Mouse (Mus musculus) thymus, postnatal 10 days (tissue): ENCODE results near the gene Ttc30a1.
A peak's percentile ranks its signal among the peaks of the same experiment; 100 is the strongest.
"Not testable (repeated sequence)": the region's sequence is repeated elsewhere in the genome, so short reads cannot be mapped to it uniquely, and the experiment has no call there.

Experiments
- DNase-seq, 2 experiments: peaks; one replicate each; pipeline ENCODE4 v3.0.0; 2021; ENCODE audit warnings: low spot score in 2 of 2

Gene Ttc30a1

GRCm38 (mm10) chr2:75983091-75983490 is 1.3 kb upstream of the Ttc30a1 start:
- DNase-seq = no peak

- DNase-seq = no peak
These were observed 859 bp upstream of the Ttc30a1 start for GRCm38 (mm10) chr2:75982626-75983025.

GRCm38 (mm10) chr2:75980933-75981439 is 781 bp downstream of the Ttc30a1 start:
- not testable (repeated sequence) for DNase-seq

GRCm38 (mm10) chr2:75977752-75978368 is 3.9 kb downstream of the Ttc30a1 start, which contains the start of gene Ttc30a2:
Gene Ttc30a2, minus strand, starts transcription at chr2:75978170.
- DNase-seq = peak; percentile 29

- DNase-seq = not testable (repeated sequence)
These were observed 5.7 kb downstream of the Ttc30a1 start for GRCm38 (mm10) chr2:75976070-75976469.

- no peak for DNase-seq
These were observed 7.6 kb downstream of the Ttc30a1 start for GRCm38 (mm10) chr2:75974131-75974530.

GRCm38 (mm10) chr2:75964972-75965371 is 16.8 kb downstream of the Ttc30a1 start:
- DNase-seq = peak; percentile 40 to 66

- DNase-seq = peak in 1 of 2 experiments; percentile 13
These were observed 17.3 kb downstream of the Ttc30a1 start for GRCm38 (mm10) chr2:75964512-75964911.

GRCm38 (mm10) chr2:75964051-75964450 is 17.7 kb downstream of the Ttc30a1 start:
- DNase-seq = no peak

- DNase-seq = no peak
These were observed 18.4 kb downstream of the Ttc30a1 start for GRCm38 (mm10) chr2:75963211-75963840.

- no peak for DNase-seq
These were observed 21.1 kb downstream of the Ttc30a1 start for GRCm38 (mm10) chr2:75960366-75961330.

GRCm38 (mm10) chr2:75959850-75960365 is 21.9 kb downstream of the Ttc30a1 start:
- DNase-seq = no peak

- no peak for DNase-seq
These were observed 22.5 kb downstream of the Ttc30a1 start for GRCm38 (mm10) chr2:75959183-75959849.

GRCm38 (mm10) chr2:75955709-75956108 is 26.1 kb downstream of the Ttc30a1 start:
- DNase-seq = no peak

- no peak for DNase-seq
These were observed 28.4 kb downstream of the Ttc30a1 start for GRCm38 (mm10) chr2:75953320-75953719.

GRCm38 (mm10) chr2:75950685-75951084 is 31.1 kb downstream of the Ttc30a1 start:
- DNase-seq = no peak

- peak; percentile 49 to 68 for DNase-seq
These were observed 43.4 kb downstream of the Ttc30a1 start, which contains the start of gene Ttc30b for GRCm38 (mm10) chr2:75938117-75939063. Gene Ttc30b, minus strand, starts transcription at chr2:75938585.

GRCm38 (mm10) chr2:75937520-75938116 is 44.1 kb downstream of the Ttc30a1 start:
- not testable (repeated sequence) for DNase-seq

- DNase-seq = not testable (repeated sequence)
These were observed 45.1 kb downstream of the Ttc30a1 start for GRCm38 (mm10) chr2:75936685-75937084.
